Mouse (Mus musculus): Measurements from ENCODE around the gene Llgl2.
"Not testable (repeated sequence)": the region's sequence is repeated elsewhere in the genome, so short reads cannot be mapped to it uniquely, and the experiment has no call there.

Llgl2 gene

GRCm38 (mm10) chr11:115833021-115833513 is 9.2 kb downstream of the Llgl2 start:
- DNase-seq (ENCODE audit: low read depth, low spot score): no peak

GRCm38 (mm10) chr11:115834033-115834432 is 10.2 kb downstream of the Llgl2 start:
- DNase-seq (ENCODE audit: low read depth, low spot score): no peak

GRCm38 (mm10) chr11:115836656-115837395 is 13.0 kb downstream of the Llgl2 start:
- no peak for DNase-seq (ENCODE audit: low read depth, low spot score)

- no peak for DNase-seq (ENCODE audit: low read depth, low spot score)
These were observed 13.9 kb downstream of the Llgl2 start for GRCm38 (mm10) chr11:115837606-115838345.

GRCm38 (mm10) chr11:115838895-115839311 is 15.1 kb downstream of the Llgl2 start:
- DNase-seq (ENCODE audit: low read depth, low spot score): no peak

GRCm38 (mm10) chr11:115839732-115840131 is 15.9 kb downstream of the Llgl2 start:
- DNase-seq (ENCODE audit: low read depth, low spot score): no peak

- DNase-seq (ENCODE audit: low read depth, low spot score): no peak
These were observed 17.2 kb downstream of the Llgl2 start for GRCm38 (mm10) chr11:115841044-115841443.

GRCm38 (mm10) chr11:115841961-115842550 is 18.2 kb downstream of the Llgl2 start:
- peak; percentile 68 for DNase-seq (ENCODE audit: low read depth, low spot score)

- no peak for DNase-seq (ENCODE audit: low read depth, low spot score)
These were observed 19.5 kb downstream of the Llgl2 start for GRCm38 (mm10) chr11:115843141-115843890.

- DNase-seq (ENCODE audit: low read depth, low spot score): no peak
These were observed 20.0 kb downstream of the Llgl2 start for GRCm38 (mm10) chr11:115843891-115844239.

GRCm38 (mm10) chr11:115844240-115844639 is 20.4 kb downstream of the Llgl2 start:
- DNase-seq (ENCODE audit: low read depth, low spot score): no peak

- no peak for DNase-seq (ENCODE audit: low read depth, low spot score)
These were observed 22.0 kb downstream of the Llgl2 start for GRCm38 (mm10) chr11:115845819-115846218.

GRCm38 (mm10) chr11:115854674-115855073 is 30.8 kb downstream of the Llgl2 start:
- no peak for DNase-seq (ENCODE audit: low read depth, low spot score)

- DNase-seq (ENCODE audit: low read depth, low spot score): not testable (repeated sequence)
These were observed 33.3 kb downstream of the Llgl2 start for GRCm38 (mm10) chr11:115857146-115857545.

GRCm38 (mm10) chr11:115857936-115858335 is 34.1 kb downstream of the Llgl2 start:
- DNase-seq (ENCODE audit: low read depth, low spot score): no peak

GRCm38 (mm10) chr11:115858354-115858753 is 34.5 kb downstream of the Llgl2 start, which contains the start of gene Myo15b:
TSS of gene Myo15b (plus strand) at chr11:115858406.
- no peak for DNase-seq (ENCODE audit: low read depth, low spot score)

GRCm38 (mm10) chr11:115859143-115859945 is 35.5 kb downstream of the Llgl2 start:
- peak; percentile 43 for DNase-seq (ENCODE audit: low read depth, low spot score)

- no peak for DNase-seq (ENCODE audit: low read depth, low spot score)
These were observed 40.0 kb downstream of the Llgl2 start for GRCm38 (mm10) chr11:115863895-115864294.

GRCm38 (mm10) chr11:115869393-115869792 is 45.5 kb downstream of the Llgl2 start:
- DNase-seq (ENCODE audit: low read depth, low spot score): peak; percentile 51

GRCm38 (mm10) chr11:115872437-115872836 is 48.6 kb downstream of the Llgl2 start:
- DNase-seq (ENCODE audit: low read depth, low spot score): no peak

- DNase-seq (ENCODE audit: low read depth, low spot score): no peak
These were observed 52.1 kb downstream of the Llgl2 start for GRCm38 (mm10) chr11:115875935-115876334.
